Mouse (Mus musculus): Measurements from ENCODE around the gene Mindy1. TPM values are rescaled to one million over a fixed set of nuclear protein-coding genes. Genes with fewer than 3 reads are reported as not detected.

The Mindy1 gene
- polyA plus RNA-seq, 1 experiment = 43.6 TPM

GRCm38 (mm10) chr3:95239022-95239421, 42.1 kb upstream of the Mindy1 start:
- TF ChIP-seq CTCF (IDR thresholded peaks at IDR 0.05; ENCODE audit: low read depth, low read length) = no peak
- TF ChIP-seq POLR2A (IDR thresholded peaks at IDR 0.05; ENCODE audit: insufficient read depth, low read length) = no peak
- no peak for TF ChIP-seq EP300 (IDR thresholded peaks at IDR 0.05; ENCODE audit: insufficient read depth, low read depth, low read length)
- no peaks in the 10 kb centered on the region for H3K9me3 ChIP-seq (replicated peaks; ENCODE audit: control insufficient read depth, insufficient read depth, low read length, poor library complexity, severe bottlenecking)
- no peak overlapping the region for H3K4me3 ChIP-seq (ENCODE audit: low read depth, low read length)
- H3K27ac ChIP-seq (ENCODE audit: insufficient read depth, low read length) = no peak overlapping the region
- peaks cover 5% of the 10 kb centered on the region for H3K4me1 ChIP-seq (ENCODE audit: control insufficient read depth, insufficient read depth, low read length)
- no peak overlapping the region for H3K9ac ChIP-seq (ENCODE audit: low read depth, poor library complexity, severe bottlenecking)
- H3K36me3 ChIP-seq (ENCODE audit: control insufficient read depth, insufficient read depth, low read length, poor library complexity, severe bottlenecking) = peaks cover 6% of the 10 kb centered on the region
- no peaks in the 10 kb centered on the region for H3K27me3 ChIP-seq (ENCODE audit: control insufficient read depth, insufficient read depth, low read length, poor library complexity, severe bottlenecking)

GRCm38 (mm10) chr3:95239971-95240370, 41.2 kb upstream of the Mindy1 start:
- TF ChIP-seq EP300 (IDR thresholded peaks at IDR 0.05; ENCODE audit: insufficient read depth, low read depth, low read length) (no peak), POLR2A (IDR thresholded peaks at IDR 0.05; ENCODE audit: insufficient read depth, low read length) (no peak), CTCF (IDR thresholded peaks at IDR 0.05; ENCODE audit: low read depth, low read length) (no peak)
- Histone ChIP-seq H3K36me3 (ENCODE audit: control insufficient read depth, insufficient read depth, low read length, poor library complexity, severe bottlenecking) (no peaks in the 10 kb centered on the region), H3K4me3 (ENCODE audit: low read depth, low read length) (0 out of 2 replicates have a peak overlapping the region, but pooled peaks have one; percentile 4), H3K27ac (ENCODE audit: insufficient read depth, low read length) (no peak overlapping the region), H3K4me1 (ENCODE audit: control insufficient read depth, insufficient read depth, low read length) (peaks cover 5% of the 10 kb centered on the region), H3K9ac (ENCODE audit: low read depth, poor library complexity, severe bottlenecking) (no peak overlapping the region), H3K9me3 (replicated peaks; ENCODE audit: control insufficient read depth, insufficient read depth, low read length, poor library complexity, severe bottlenecking) (no peaks in the 10 kb centered on the region), H3K27me3 (ENCODE audit: control insufficient read depth, insufficient read depth, low read length, poor library complexity, severe bottlenecking) (no peaks in the 10 kb centered on the region)

GRCm38 (mm10) chr3:95240900-95241299, 40.2 kb upstream of the Mindy1 start:
- no peaks in the 10 kb centered on the region for H3K27me3 ChIP-seq (ENCODE audit: control insufficient read depth, insufficient read depth, low read length, poor library complexity, severe bottlenecking)
- H3K9ac ChIP-seq (ENCODE audit: low read depth, poor library complexity, severe bottlenecking) = peak overlapping the region; percentile 54
- no peaks in the 10 kb centered on the region for H3K36me3 ChIP-seq (ENCODE audit: control insufficient read depth, insufficient read depth, low read length, poor library complexity, severe bottlenecking)
- H3K4me3 ChIP-seq (ENCODE audit: low read depth, low read length) = peak overlapping the region; percentile 46
- TF ChIP-seq POLR2A (IDR thresholded peaks at IDR 0.05; ENCODE audit: insufficient read depth, low read length) (no peak), EP300 (IDR thresholded peaks at IDR 0.05; ENCODE audit: insufficient read depth, low read depth, low read length) (no peak), CTCF (IDR thresholded peaks at IDR 0.05; ENCODE audit: low read depth, low read length) (no peak)
- no peaks in the 10 kb centered on the region for H3K9me3 ChIP-seq (replicated peaks; ENCODE audit: control insufficient read depth, insufficient read depth, low read length, poor library complexity, severe bottlenecking)
- H3K27ac ChIP-seq (ENCODE audit: insufficient read depth, low read length) = no peak overlapping the region
- H3K4me1 ChIP-seq (ENCODE audit: control insufficient read depth, insufficient read depth, low read length) = peaks cover 3% of the 10 kb centered on the region

- Histone ChIP-seq H3K27ac (ENCODE audit: insufficient read depth, low read length) (no peak within 1 kb of the TSS), H3K4me3 (ENCODE audit: low read depth, low read length) (peak within 1 kb of the TSS; percentile 46), H3K9me3 (replicated peaks; ENCODE audit: control insufficient read depth, insufficient read depth, low read length, poor library complexity, severe bottlenecking) (no peaks in the 10 kb centered on the region), H3K4me1 (ENCODE audit: control insufficient read depth, insufficient read depth, low read length) (peaks cover 2% of the 10 kb centered on the region), H3K36me3 (ENCODE audit: control insufficient read depth, insufficient read depth, low read length, poor library complexity, severe bottlenecking) (no peaks in the 10 kb centered on the region), H3K27me3 (ENCODE audit: control insufficient read depth, insufficient read depth, low read length, poor library complexity, severe bottlenecking) (no peaks in the 10 kb centered on the region), H3K9ac (ENCODE audit: low read depth, poor library complexity, severe bottlenecking) (peak within 1 kb of the TSS; percentile 54)
- TF ChIP-seq CTCF (IDR thresholded peaks at IDR 0.05; ENCODE audit: low read depth, low read length) (no peak), EP300 (IDR thresholded peaks at IDR 0.05; ENCODE audit: insufficient read depth, low read depth, low read length) (no peak), POLR2A (IDR thresholded peaks at IDR 0.05; ENCODE audit: insufficient read depth, low read length) (no peak)
Observed at GRCm38 (mm10) chr3:95241498-95241897, 39.6 kb upstream of the Mindy1 start, which contains the start of gene Gm128. Gm128 (minus strand) TSS chr3:95241598.

- Histone ChIP-seq H3K27me3 (ENCODE audit: control insufficient read depth, insufficient read depth, low read length, poor library complexity, severe bottlenecking) (no peaks in the 10 kb centered on the region), H3K36me3 (ENCODE audit: control insufficient read depth, insufficient read depth, low read length, poor library complexity, severe bottlenecking) (no peaks in the 10 kb centered on the region), H3K4me3 (ENCODE audit: low read depth, low read length) (no peak overlapping the region), H3K9ac (ENCODE audit: low read depth, poor library complexity, severe bottlenecking) (no peak overlapping the region), H3K9me3 (replicated peaks; ENCODE audit: control insufficient read depth, insufficient read depth, low read length, poor library complexity, severe bottlenecking) (no peaks in the 10 kb centered on the region), H3K4me1 (ENCODE audit: control insufficient read depth, insufficient read depth, low read length) (peaks cover 2% of the 10 kb centered on the region), H3K27ac (ENCODE audit: insufficient read depth, low read length) (no peak overlapping the region)
- no peak for TF ChIP-seq EP300 (IDR thresholded peaks at IDR 0.05; ENCODE audit: insufficient read depth, low read depth, low read length)
- no peak for TF ChIP-seq POLR2A (IDR thresholded peaks at IDR 0.05; ENCODE audit: insufficient read depth, low read length)
- TF ChIP-seq CTCF (IDR thresholded peaks at IDR 0.05; ENCODE audit: low read depth, low read length) = no peak
Observed at GRCm38 (mm10) chr3:95243086-95243485, 38.1 kb upstream of the Mindy1 start.

GRCm38 (mm10) chr3:95246465-95247231, 34.5 kb upstream of the Mindy1 start:
- Histone ChIP-seq H3K4me1 (ENCODE audit: control insufficient read depth, insufficient read depth, low read length) (peaks cover under 1% of the 10 kb centered on the region), H3K9me3 (replicated peaks; ENCODE audit: control insufficient read depth, insufficient read depth, low read length, poor library complexity, severe bottlenecking) (no peaks in the 10 kb centered on the region), H3K36me3 (ENCODE audit: control insufficient read depth, insufficient read depth, low read length, poor library complexity, severe bottlenecking) (no peaks in the 10 kb centered on the region), H3K9ac (ENCODE audit: low read depth, poor library complexity, severe bottlenecking) (no peak overlapping the region), H3K4me3 (ENCODE audit: low read depth, low read length) (no peak overlapping the region), H3K27me3 (ENCODE audit: control insufficient read depth, insufficient read depth, low read length, poor library complexity, severe bottlenecking) (no peaks in the 10 kb centered on the region), H3K27ac (ENCODE audit: insufficient read depth, low read length) (no peak overlapping the region)
- TF ChIP-seq EP300 (IDR thresholded peaks at IDR 0.05; ENCODE audit: insufficient read depth, low read depth, low read length) = no peak
- TF ChIP-seq CTCF (IDR thresholded peaks at IDR 0.05; ENCODE audit: low read depth, low read length) = no peak
- no peak for TF ChIP-seq POLR2A (IDR thresholded peaks at IDR 0.05; ENCODE audit: insufficient read depth, low read length)

Data from ES-Bruce4 (cell line).